In genomic region chr5:150332810-150333209, GRCm38 (mm10) we compare ENCODE assay signal across 15 mouse cellular contexts.
DNase-seq lines count a peak whose midpoint lies in the region; ATAC-seq and TF ChIP-seq lines count a peak whose summit lies in the region.
"Had no signal": no experiment of that assay in that cellular context is flagged by ENCODE, and none has a peak within 500 bp of the region (broad histone marks: within the 10 kb centered on the region; RNA-seq: fewer than 3 reads in every experiment).

No protein-coding gene starts in this region.

- DNase-seq in adrenal gland, postnatal 10 days: peak; percentile 36
- DNase-seq in adrenal gland, postnatal 4 days (ENCODE audit: low spot score in 2 of 2): no peak
- DNase-seq in liver, adult 2 months (ENCODE audit: extremely low read depth, low read depth, low spot score): peak; percentile 46
- no peak for DNase-seq in liver
- no peak for DNase-seq in left cerebral cortex, adult 8-10 months (ENCODE audit: low spot score in 2 of 2)
- DNase-seq: cerebellum, adult 11-12 months; kidney, adult 8-10 months; right cerebral cortex, adult 18-20 months had no signal

- H3K9me3 ChIP-seq in intestine, embryonic 16.5 days (ENCODE audit: control insufficient read depth, low read length): no peaks in the 10 kb centered on the region
- H3K9me3 ChIP-seq in stomach, embryonic 16.5 days (replicated peaks; ENCODE audit: control insufficient read depth, low read length): no peaks in the 10 kb centered on the region
- H3K9me3 ChIP-seq: embryonic facial prominence, embryonic 12.5 days; limb, embryonic 15.5 days had no signal

- H3K36me3 ChIP-seq in liver, adult 2 months (ENCODE audit: control insufficient read depth, insufficient read depth, low read length): no peaks in the 10 kb centered on the region
- H3K36me3 ChIP-seq in intestine, embryonic 16.5 days (ENCODE audit: control insufficient read depth, insufficient read depth, low read length): no peaks in the 10 kb centered on the region
- H3K36me3 ChIP-seq in stomach, embryonic 16.5 days (ENCODE audit: control insufficient read depth, insufficient read depth, low read length): no peaks in the 10 kb centered on the region
- H3K36me3 ChIP-seq: embryonic facial prominence, embryonic 12.5 days; G1E; limb, embryonic 15.5 days had no signal

- 37% methylated on average over 5 of the region's 5 CpGs for WGBS in liver, adult 2 months
- 45% methylated on average over 5 of the region's 5 CpGs for WGBS in intestine, embryonic 16.5 days
- 51% methylated on average over 5 of the region's 5 CpGs for WGBS in stomach, embryonic 16.5 days

- peak; percentile 17 for ATAC-seq in intestine, embryonic 16.5 days
- peak; percentile 3; the same call in 1 of the 2 replicates for ATAC-seq in stomach, embryonic 16.5 days (ENCODE audit: insufficient read depth, low FRiP score)
- no peak for ATAC-seq in frontal cortex, adult (ENCODE audit: low TSS enrichment)
- ATAC-seq: forebrain, embryonic 16.5 days had no signal

- H3K4me1 ChIP-seq in liver, adult 2 months (ENCODE audit: control insufficient read depth, insufficient read depth, low read length): no peaks in the 10 kb centered on the region
- H3K4me1 ChIP-seq in intestine, embryonic 16.5 days (ENCODE audit: control insufficient read depth, insufficient read depth, low read length): peaks cover 3% of the 10 kb centered on the region; the same call in 1 of the 2 replicates
- H3K4me1 ChIP-seq in stomach, embryonic 16.5 days (ENCODE audit: control insufficient read depth, insufficient read depth, low read length): 0 out of 2 replicates have a peak, but pooled peaks cover 6% of the 10 kb centered on the region

- no peak overlapping the region for H3K27ac ChIP-seq in liver, adult 2 months (replicated peaks; ENCODE audit: insufficient read depth, low read depth, low read length)
- H3K27ac ChIP-seq in intestine, embryonic 16.5 days (ENCODE audit: low read length): no peak overlapping the region
- peak overlapping the region; percentile 87 for H3K27ac ChIP-seq in stomach, embryonic 16.5 days (ENCODE audit: low read length)
- H3K27ac ChIP-seq: embryonic facial prominence, embryonic 12.5 days; limb, embryonic 15.5 days had no signal

- no peak overlapping the region for H3K4me2 ChIP-seq in intestine, embryonic 16.5 days (ENCODE audit: low read depth, low read length)
- H3K4me2 ChIP-seq in stomach, embryonic 16.5 days (ENCODE audit: low read depth, low read length): no peak overlapping the region
- H3K4me2 ChIP-seq: embryonic facial prominence, embryonic 12.5 days; limb, embryonic 15.5 days had no signal

- H3K4me3 ChIP-seq in liver, adult 2 months (ENCODE audit: insufficient read depth, low read depth, low read length): no peak overlapping the region
- H3K4me3 ChIP-seq in intestine, embryonic 16.5 days (ENCODE audit: low read length): no peak overlapping the region
- no peak overlapping the region for H3K4me3 ChIP-seq in stomach, embryonic 16.5 days (replicated peaks; ENCODE audit: low read length)
- H3K4me3 ChIP-seq: embryonic facial prominence, embryonic 12.5 days; limb, embryonic 15.5 days had no signal

- H3K27me3 ChIP-seq in liver, adult 2 months (ENCODE audit: control insufficient read depth, insufficient read depth, low read length): no peaks in the 10 kb centered on the region
- H3K27me3 ChIP-seq in intestine, embryonic 16.5 days (replicated peaks; ENCODE audit: control insufficient read depth, insufficient read depth, low read length): no peaks in the 10 kb centered on the region
- no peaks in the 10 kb centered on the region for H3K27me3 ChIP-seq in stomach, embryonic 16.5 days (ENCODE audit: control insufficient read depth, insufficient read depth, low read length)
- H3K27me3 ChIP-seq: embryonic facial prominence, embryonic 12.5 days; limb, embryonic 15.5 days had no signal

- TF ChIP-seq POLR2A in liver, adult 2 months (IDR thresholded peaks at IDR 0.05; ENCODE audit: extremely low read depth, insufficient read depth, low read length): no peak

- no peak for TF ChIP-seq CTCF in liver, adult 2 months (IDR thresholded peaks at IDR 0.05; ENCODE audit: low read depth, low read length)

- H3K79me2 ChIP-seq in liver, adult 2 months (ENCODE audit: control insufficient read depth, insufficient read depth, low read length): no peaks in the 10 kb centered on the region

- H3K9ac ChIP-seq in liver, adult 2 months (ENCODE audit: low read depth, low read length): no peak overlapping the region
- no peak overlapping the region for H3K9ac ChIP-seq in intestine, embryonic 16.5 days (ENCODE audit: low read depth, low read length)
- H3K9ac ChIP-seq in stomach, embryonic 16.5 days (ENCODE audit: low read length): no peak overlapping the region
- H3K9ac ChIP-seq: embryonic facial prominence, embryonic 12.5 days; limb, embryonic 15.5 days had no signal

Comparison
In these comparisons a context has a peak if more than half of its experiments do, and no peak if none do; other contexts are left out.
1. DNase-seq: peak in adrenal gland, postnatal 10 days (single experiment) and liver, adult 2 months (single experiment); none in adrenal gland, postnatal 4 days (0 of 2), liver (single experiment) and left cerebral cortex, adult 8-10 months (0 of 2).